Mouse (Mus musculus) stomach, postnatal 0 days (tissue): ENCODE measurements around the gene Tnfsf13. TPM values are rescaled to one million over a fixed set of nuclear protein-coding genes. Genes with fewer than 3 reads are reported as not detected.

Source experiments
- ATAC-seq: fragments of 200-750 bp; cut with Nextera tagmentation; 2 replicates; pipeline ENCODE4 v1.8.0; 2017; ENCODE audit not compliant: low FRiP score, low TSS enrichment
- DNase-seq: peaks from one replicate; pipeline ENCODE4 v3.0.0-alpha.2; 2016; ENCODE audit warnings: low spot score
- H3K27ac ChIP-seq: fragments of 300-500 bp; sonication (generic); replicated peaks from 2 replicates; pipeline ENCODE4 v1.5.1; 2014; ENCODE audit warnings: mild to moderate bottlenecking, control low read depth
- H3K27me3 ChIP-seq: fragments of 300-500 bp; sonication (generic); 2 replicates; pipeline ENCODE4 v1.6.1; 2014; ENCODE audit warnings: low read length; ENCODE audit not compliant: control insufficient read depth, insufficient read depth
- H3K36me3 ChIP-seq: fragments of 300-500 bp; sonication (generic); 2 replicates; pipeline ENCODE4 v1.6.1; 2014; ENCODE audit warnings: low read length, mixed read lengths; ENCODE audit not compliant: control insufficient read depth, insufficient read depth
- H3K4me1 ChIP-seq: fragments of 300-500 bp; sonication (generic); replicated peaks from 2 replicates; pipeline ENCODE4 v1.6.1; 2014; ENCODE audit warnings: antibody characterized with exemption; ENCODE audit not compliant: control insufficient read depth, insufficient read depth
- H3K4me2 ChIP-seq: fragments of 300-500 bp; sonication (generic); replicated peaks from 2 replicates; pipeline ENCODE4 v1.6.1; 2014; ENCODE audit warnings: low read depth, mild to moderate bottlenecking, control low read depth, moderate library complexity
- H3K4me3 ChIP-seq: fragments of 300-500 bp; sonication (generic); 2 replicates; pipeline ENCODE4 v1.5.1; 2014; ENCODE audit warnings: low read depth, low read length, control low read depth
- H3K9ac ChIP-seq: fragments of 300-500 bp; sonication (generic); 2 replicates; pipeline ENCODE4 v1.6.1; 2014; ENCODE audit warnings: mild to moderate bottlenecking, low read length, control low read depth, mixed read lengths
- H3K9me3 ChIP-seq: fragments of 300-500 bp; sonication (generic); 2 replicates; pipeline ENCODE4 v1.6.1; 2016; ENCODE audit warnings: low read length; ENCODE audit not compliant: control insufficient read depth
- CTCF ChIP-seq: IDR thresholded peaks from 2 replicates; pipeline ENCODE4 v1.5.1; 2016; ENCODE audit warnings: antibody characterized with exemption, low read depth, mild to moderate bottlenecking, moderate library complexity
- EP300 ChIP-seq: optimal IDR thresholded peaks from 2 replicates; pipeline ENCODE3; 2016; ENCODE audit warnings: antibody characterized with exemption
- WGBS: fragments of 180-500 bp; shearing (Covaris S2); extraction: QIAGEN DNeasy Blood & Tissue Kit; methylation state at CpG from one replicate; pipeline ENCODE4 v1.1.7; 2014; 5-methylcytosine and 5-hydroxymethylcytosine counted together
- polyA plus RNA-seq: library from polyadenylated mRNA; unstranded; fragments of >200 nt; fragmentation: Nextera tagmentation; extraction: Ambion mirVana; gene quantifications from 2 replicates; pipeline ENCODE4 v1.2.1, GENCODE M21; 2015

The Tnfsf13 gene
- polyA plus RNA-seq, 1 experiment from 2014 or later: 0.50 TPM

GRCm38 (mm10) chr11:69662967-69663671 is 22.5 kb downstream of the Tnfsf13 start:
- H3K27ac ChIP-seq: peak overlapping the region; percentile 96
- 0 out of 2 replicates have a peak, but pooled peaks cover 2% of the 10 kb centered on the region for H3K4me1 ChIP-seq
- DNase-seq (no peak), ATAC-seq (no peak)
- H3K4me2 ChIP-seq: peak overlapping the region; percentile 44
- peaks cover 6% of the 10 kb centered on the region for H3K36me3 ChIP-seq
- whole genome bisulfite sequencing: 56% methylated on average over 13 of the region's 13 CpGs
- peak overlapping the region; percentile 39 for H3K9ac ChIP-seq
- peak overlapping the region; percentile 53 for H3K4me3 ChIP-seq
- TF ChIP-seq EP300: no peak
- no peak for TF ChIP-seq CTCF
- H3K9me3 ChIP-seq: no peaks in the 10 kb centered on the region
- H3K27me3 ChIP-seq: no peaks in the 10 kb centered on the region

GRCm38 (mm10) chr11:69662213-69662966 is 23.2 kb downstream of the Tnfsf13 start, which contains the start of gene Mpdu1:
Gene Mpdu1, minus strand, starts transcription at chr11:69662642.
- peak within 1 kb of the TSS; percentile 53 for H3K4me3 ChIP-seq
- WGBS: under 1% methylated on average over 48 of the region's 48 CpGs
- H3K27me3 ChIP-seq: no peaks in the 10 kb centered on the region
- peak within 1 kb of the TSS; percentile 44 for H3K4me2 ChIP-seq
- H3K36me3 ChIP-seq: peaks cover 7% of the 10 kb centered on the region
- H3K4me1 ChIP-seq: 0 out of 2 replicates have a peak, but pooled peaks cover 2% of the 10 kb centered on the region
- peak; percentile 93 for ATAC-seq
- TF ChIP-seq CTCF: peak; percentile 65
- TF ChIP-seq EP300: peak; percentile 80
- peak within 1 kb of the TSS; percentile 96 for H3K27ac ChIP-seq
- peak within 1 kb of the TSS; percentile 65 for H3K9ac ChIP-seq
- peak; percentile 95 for DNase-seq
- no peaks in the 10 kb centered on the region for H3K9me3 ChIP-seq

GRCm38 (mm10) chr11:69661221-69661881 is 24.2 kb downstream of the Tnfsf13 start:
- DNase-seq (no peak), ATAC-seq (no peak)
- 0 out of 2 replicates have a peak, but pooled peaks cover 2% of the 10 kb centered on the region for H3K4me1 ChIP-seq
- no peaks in the 10 kb centered on the region for H3K9me3 ChIP-seq
- peaks cover 8% of the 10 kb centered on the region for H3K36me3 ChIP-seq
- H3K4me3 ChIP-seq: peak overlapping the region; percentile 53
- TF ChIP-seq CTCF (peak; percentile 15; the same call in 1 of the 2 replicates), EP300 (no peak)
- no peaks in the 10 kb centered on the region for H3K27me3 ChIP-seq
- 51% methylated on average over 3 of the region's 3 CpGs for WGBS
- H3K9ac ChIP-seq: peak overlapping the region; percentile 65
- peak overlapping the region; percentile 44 for H3K4me2 ChIP-seq
- H3K27ac ChIP-seq: peak overlapping the region; percentile 96

GRCm38 (mm10) chr11:69657462-69657881 is 28.1 kb downstream of the Tnfsf13 start:
- no peak overlapping the region for H3K4me2 ChIP-seq
- no peak overlapping the region for H3K4me3 ChIP-seq
- DNase-seq (no peak), ATAC-seq (no peak)
- 75% methylated on average over 15 of the region's 15 CpGs for WGBS
- H3K9ac ChIP-seq: no peak overlapping the region
- H3K4me1 ChIP-seq: no peaks in the 10 kb centered on the region
- H3K27me3 ChIP-seq: no peaks in the 10 kb centered on the region
- H3K27ac ChIP-seq: peak overlapping the region; percentile 86; the same call in 1 of the 2 replicates
- peaks cover 17% of the 10 kb centered on the region for H3K36me3 ChIP-seq
- no peak for TF ChIP-seq CTCF
- no peak for TF ChIP-seq EP300
- H3K9me3 ChIP-seq: no peaks in the 10 kb centered on the region

- Histone ChIP-seq H3K9ac (peak overlapping the region; percentile 41; the same call in 1 of the 2 replicates), H3K9me3 (no peaks in the 10 kb centered on the region), H3K4me3 (peak overlapping the region; percentile 15; the same call in 1 of the 2 replicates), H3K27ac (peak overlapping the region; percentile 86), H3K27me3 (no peaks in the 10 kb centered on the region), H3K36me3 (peaks cover 24% of the 10 kb centered on the region), H3K4me2 (peak overlapping the region; percentile 48), H3K4me1 (no peaks in the 10 kb centered on the region)
- peak; percentile 53 for DNase-seq
- WGBS: 54% methylated on average over 10 of the region's 10 CpGs
- no peak for ATAC-seq
- TF ChIP-seq CTCF (peak; percentile 87), EP300 (no peak)
These were observed 28.7 kb downstream of the Tnfsf13 start for GRCm38 (mm10) chr11:69656617-69657461.
